ENCODE assay signal across 23 mouse cellular contexts in genomic region chr8:88991780-88992509, GRCm38 (mm10). TPM values are rescaled to one million over a fixed set of nuclear protein-coding genes. Genes with fewer than 3 reads are reported as not detected.
DNase-seq lines count a peak whose midpoint lies in the region; ATAC-seq and TF ChIP-seq lines count a peak whose summit lies in the region.
"Had no signal": no experiment of that assay in that cellular context is flagged by ENCODE, and none has a peak within 500 bp of the region (broad histone marks: within the 10 kb centered on the region; RNA-seq: fewer than 3 reads in every experiment).

No protein-coding gene starts in this region.

- H3K27ac ChIP-seq in ES-E14 (ENCODE audit: insufficient read depth, low read depth, low read length, poor library complexity, severe bottlenecking) = peak overlapping the region; percentile 88
- H3K27ac ChIP-seq in kidney, embryonic 15.5 days = no peak overlapping the region
- H3K27ac ChIP-seq: embryonic facial prominence, embryonic 13.5 days; forebrain, embryonic 12.5 days; heart, adult 2 months; hindbrain, embryonic 10.5 days; hindbrain, embryonic 14.5 days had no signal

- 0 out of 2 replicates have a peak, but pooled peaks cover 12% of the 10 kb centered on the region for H3K36me3 ChIP-seq in E14TG2a.4 (ENCODE audit: insufficient read depth, low read length)
- no peaks in the 10 kb centered on the region for H3K36me3 ChIP-seq in ES-E14 (ENCODE audit: control insufficient read depth, insufficient read depth, low read length, poor library complexity, severe bottlenecking)
- no peaks in the 10 kb centered on the region for H3K36me3 ChIP-seq in kidney, embryonic 15.5 days
- H3K36me3 ChIP-seq: embryonic facial prominence, embryonic 13.5 days; forebrain, embryonic 12.5 days; hindbrain, embryonic 10.5 days had no signal

- DNase-seq in kidney, adult 18-20 months = peak; percentile 27
- no peak for DNase-seq in kidney, postnatal 14 days
- peak; percentile 62 for DNase-seq in ES-E14 (ENCODE audit: low read depth, low spot score)
- no peak for DNase-seq in layer of hippocampus, postnatal 36 days
- no peak for DNase-seq in gastrocnemius, adult 18-20 months (ENCODE audit: low spot score)
- DNase-seq: adrenal gland, adult 8-10 months; adrenal gland, postnatal 36 days; cerebellum, adult 2 months; cerebellum, postnatal 25 days; gastrocnemius, postnatal 14 days; heart, adult 2 months had no signal

- no peak for TF ChIP-seq CTCF in E14TG2a.4 (conservative IDR thresholded peaks at IDR 0.05; ENCODE audit: low read length)

- peaks cover 83% of the 10 kb centered on the region for H3K4me1 ChIP-seq in E14TG2a.4 (replicated peaks; ENCODE audit: low read depth, low read length)
- H3K4me1 ChIP-seq in ES-E14 (ENCODE audit: control insufficient read depth in 2 of 2, insufficient read depth in 2 of 2, low read length in 2 of 2, poor library complexity in 1 of 2) = peaks cover 26 to 34% of the 10 kb centered on the region in 2 experiments
- H3K4me1 ChIP-seq in kidney, embryonic 15.5 days = peaks cover 12% of the 10 kb centered on the region; the same call in 1 of the 2 replicates
- H3K4me1 ChIP-seq: embryonic facial prominence, embryonic 13.5 days had no signal

- H3K9me3 ChIP-seq in E14TG2a.4 (ENCODE audit: low read length) = 0 out of 2 replicates have a peak, but pooled peaks cover 1% of the 10 kb centered on the region
- H3K9me3 ChIP-seq in ES-E14 (ENCODE audit: control insufficient read depth, insufficient read depth, low read depth, low read length) = no peaks in the 10 kb centered on the region
- H3K9me3 ChIP-seq in kidney, embryonic 15.5 days (replicated peaks) = no peaks in the 10 kb centered on the region
- H3K9me3 ChIP-seq: embryonic facial prominence, embryonic 13.5 days; forebrain, embryonic 12.5 days; hindbrain, embryonic 10.5 days had no signal

- peak overlapping the region; percentile 51; the same call in 1 of the 2 replicates for H3K9ac ChIP-seq in ES-E14 (ENCODE audit: insufficient read depth, low read depth, low read length, poor library complexity, severe bottlenecking)
- no peak overlapping the region for H3K9ac ChIP-seq in kidney, embryonic 15.5 days
- H3K9ac ChIP-seq: embryonic facial prominence, embryonic 13.5 days; forebrain, embryonic 12.5 days; hindbrain, embryonic 14.5 days had no signal

- peak; percentile 58; the same call in 1 of the 2 replicates for ATAC-seq in kidney, embryonic 15.5 days (replicated peaks; ENCODE audit: low FRiP score)
- ATAC-seq in megakaryocyte progenitor cell, adult 5-6 weeks (replicated peaks; ENCODE audit: poor library complexity) = no peak
- ATAC-seq: forebrain, embryonic 16.5 days; Patski had no signal

- in situ Hi-C loops in ES-E14 (cut with MboI; ENCODE audit: low sequenced_read_pairs in 2 of 2, unreplicated experiment in 2 of 2) = no loop called here

- peak overlapping the region; percentile 48 for H3K4me3 ChIP-seq in E14TG2a.4 (replicated peaks; ENCODE audit: low read length)
- peak overlapping the region; percentile 6 to 10; a peak in 1 of 4 replicates for H3K4me3 ChIP-seq in ES-E14 (ENCODE audit: insufficient read depth in 1 of 2, low read depth in 1 of 2, low read length in 2 of 2, poor library complexity in 1 of 2, severe bottlenecking in 1 of 2)
- H3K4me3 ChIP-seq in kidney, embryonic 15.5 days (replicated peaks) = no peak overlapping the region
- H3K4me3 ChIP-seq: embryonic facial prominence, embryonic 13.5 days; forebrain, embryonic 12.5 days; heart, adult 2 months; hindbrain, embryonic 10.5 days had no signal

- no peaks in the 10 kb centered on the region for H3K27me3 ChIP-seq in E14TG2a.4 (ENCODE audit: insufficient read depth, low read length)
- H3K27me3 ChIP-seq in kidney, embryonic 15.5 days = no peaks in the 10 kb centered on the region
- H3K27me3 ChIP-seq: embryonic facial prominence, embryonic 13.5 days; Patski had no signal

- WGBS in kidney, embryonic 15.5 days = 63% methylated on average over 15 of the region's 15 CpGs

- H3K4me2 ChIP-seq in kidney, embryonic 15.5 days = no peak overlapping the region
- H3K4me2 ChIP-seq: embryonic facial prominence, embryonic 13.5 days; forebrain, embryonic 12.5 days; heart, embryonic 11.5 days; hindbrain, embryonic 14.5 days had no signal

TF ChIP-seq in ES-E14, 5 proteins besides CTCF, POLR2A, EP300 and RAD21:
- TF ChIP-seq ZC3H11A (IDR thresholded peaks at IDR 0.05; ENCODE audit: borderline replicate concordance, low read depth, low read length) (no peak), MAFK (IDR thresholded peaks at IDR 0.05; ENCODE audit: insufficient read depth, low read depth, low read length) (no peak), CHD2 (IDR thresholded peaks at IDR 0.05; ENCODE audit: low read depth, low read length) (no peak), ZNF384 (IDR thresholded peaks at IDR 0.05; ENCODE audit: low read depth, low read length) (no peak), HCFC1 (IDR thresholded peaks at IDR 0.05; ENCODE audit: borderline replicate concordance, insufficient read depth, low read length) (no peak)

RNA-seq across cellular contexts. Expression of gene Sall1, which starts 52.0 kb away (rescaled TPM):
- 22.5 and 26.4 TPM in 2 replicates for total RNA-seq in ES-E14 (2012; rRNA removed)
- 42.4 TPM in 2 replicates for polyA plus RNA-seq in kidney, embryonic 15.5 days (2015; fragmentation: Nextera tagmentation; extraction: Ambion mirVana)
- total RNA-seq in layer of hippocampus, postnatal 36 days (2021) = 10 to 100 TPM; 11.8 to 13.9 TPM
- total RNA-seq in gastrocnemius, adult 18-20 months (2021) = not detected
- not detected in 2 replicates for total RNA-seq in megakaryocyte progenitor cell, adult 5-6 weeks (2015)
- total RNA-seq in megakaryocyte progenitor cell, adult 5-6 weeks (2017) = not detected in 2 replicates
- total RNA-seq: adrenal gland, postnatal 36 days; MEL had no signal
- polyA plus RNA-seq: C2C12 had no signal

Comparison
In these comparisons a context has a peak if more than half of its experiments do, and no peak if none do; other contexts are left out.
1. DNase-seq: peak in kidney, adult 18-20 months (single experiment) and ES-E14 (single experiment); none in kidney, postnatal 14 days (single experiment), layer of hippocampus, postnatal 36 days (0 of 2) and gastrocnemius, adult 18-20 months (single experiment).
2. RNA of gene Sall1, which starts 52.0 kb away (total RNA-seq): 22.5 to 26.4 TPM in ES-E14 and 11.8 to 13.9 TPM in layer of hippocampus, postnatal 36 days; not detected in gastrocnemius, adult 18-20 months and not detected in megakaryocyte progenitor cell, adult 5-6 weeks; every median in the first group is over 10 times any median in the second.